Mouse (Mus musculus) forebrain, embryonic 10.5 days (tissue): ENCODE data around the gene Gid8. TPM values are rescaled to one million over a fixed set of nuclear protein-coding genes. Genes with fewer than 3 reads are reported as not detected.

Experiments used
- DNase-seq: peaks from one replicate; pipeline ENCODE4 v3.0.0-alpha.2; 2017; ENCODE audit warnings: low spot score; ENCODE audit errors: extremely low spot score
- H3K27ac ChIP-seq: fragments of 300-500 bp; sonication (generic); 2 replicates; pipeline ENCODE4 v1.5.1; 2016; ENCODE audit warnings: mild to moderate bottlenecking
- H3K27me3 ChIP-seq: fragments of 300-500 bp; sonication (generic); 2 replicates; pipeline ENCODE4 v1.6.1; 2016; ENCODE audit warnings: mild to moderate bottlenecking; ENCODE audit not compliant: poor library complexity, severe bottlenecking
- H3K36me3 ChIP-seq: fragments of 300-500 bp; sonication (generic); replicated peaks from 2 replicates; pipeline ENCODE4 v1.6.1; 2016; ENCODE audit warnings: mild to moderate bottlenecking, moderate library complexity
- H3K4me1 ChIP-seq: fragments of 300-500 bp; sonication (generic); 2 replicates; pipeline ENCODE4 v1.6.1; 2016
- H3K4me3 ChIP-seq: fragments of 300-500 bp; sonication (generic); 2 replicates; pipeline ENCODE4 v1.5.1; 2016; ENCODE audit warnings: mild to moderate bottlenecking, moderate library complexity
- H3K9me3 ChIP-seq: fragments of 300-500 bp; sonication (generic); 2 replicates; pipeline ENCODE4 v1.6.1; 2016; ENCODE audit warnings: mild to moderate bottlenecking, moderate library complexity
- WGBS: fragments of 180-500 bp; shearing (Covaris S2); methylation state at CpG from one replicate; pipeline ENCODE4 v1.1.7; 2016; 5-methylcytosine and 5-hydroxymethylcytosine counted together
- polyA plus RNA-seq: library from polyadenylated mRNA; unstranded; fragments of >200 nt; fragmentation: Nextera tagmentation; extraction: Ambion mirVana; gene quantifications from 2 replicates; pipeline ENCODE4 v1.2.1, GENCODE M21; 2016

Gene Gid8
- polyA plus RNA-seq, 1 experiment from 2014 or later = 47.7 TPM

DNA sequence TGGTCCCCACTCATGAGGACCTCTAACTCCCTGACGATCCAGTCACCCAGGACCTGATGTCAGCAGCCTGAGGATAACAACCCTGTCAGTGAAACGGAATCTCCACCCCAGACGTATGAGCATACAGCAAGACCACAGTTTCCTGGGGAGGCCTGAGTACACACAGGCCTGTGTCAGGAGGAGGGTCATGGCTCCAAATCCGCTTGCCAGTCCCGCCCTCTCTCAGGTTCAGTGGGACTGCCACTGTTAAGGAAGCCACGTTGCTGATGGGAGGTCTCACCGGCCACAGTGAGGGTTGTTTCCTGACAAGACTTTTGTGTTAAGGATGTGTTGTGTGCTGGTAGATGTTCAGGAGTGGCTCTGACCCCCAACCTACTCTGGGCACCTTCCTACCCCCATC, 31.5 kb downstream of the Gid8 start:
- no peak overlapping the region for H3K27ac ChIP-seq
- 81% methylated on average over 7 of the region's 7 CpGs for WGBS
- no peak for DNase-seq
- no peak overlapping the region for H3K4me3 ChIP-seq
- H3K36me3 ChIP-seq = no peaks in the 10 kb centered on the region
- no peaks in the 10 kb centered on the region for H3K9me3 ChIP-seq
- peaks cover 8% of the 10 kb centered on the region for H3K4me1 ChIP-seq
- H3K27me3 ChIP-seq = no peaks in the 10 kb centered on the region

DNA sequence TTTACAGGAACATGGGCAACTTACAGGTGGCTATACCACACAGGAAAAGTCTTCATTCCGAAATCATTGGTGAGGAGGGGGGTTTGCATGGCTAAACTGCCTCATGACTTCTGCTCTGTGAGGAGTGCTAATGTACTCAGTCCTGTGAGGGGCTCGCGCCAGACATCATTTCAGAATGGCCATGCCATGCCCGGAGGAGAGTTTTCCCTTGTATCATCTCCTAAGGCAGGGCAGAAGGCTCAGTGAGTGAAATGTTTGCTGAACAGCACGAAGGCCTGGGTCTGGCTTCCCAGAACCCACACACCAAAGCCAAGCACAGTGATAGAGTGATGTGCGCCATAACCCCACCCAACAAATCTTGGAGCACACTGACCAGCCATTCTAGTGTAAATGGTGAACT, 32.9 kb downstream of the Gid8 start:
- no peaks in the 10 kb centered on the region for H3K9me3 ChIP-seq
- H3K4me3 ChIP-seq = no peak overlapping the region
- peaks cover 16% of the 10 kb centered on the region for H3K4me1 ChIP-seq
- no peaks in the 10 kb centered on the region for H3K36me3 ChIP-seq
- H3K27me3 ChIP-seq = no peaks in the 10 kb centered on the region
- H3K27ac ChIP-seq = no peak overlapping the region
- WGBS = 88% methylated on average over 6 of the region's 6 CpGs
- DNase-seq = no peak

DNA sequence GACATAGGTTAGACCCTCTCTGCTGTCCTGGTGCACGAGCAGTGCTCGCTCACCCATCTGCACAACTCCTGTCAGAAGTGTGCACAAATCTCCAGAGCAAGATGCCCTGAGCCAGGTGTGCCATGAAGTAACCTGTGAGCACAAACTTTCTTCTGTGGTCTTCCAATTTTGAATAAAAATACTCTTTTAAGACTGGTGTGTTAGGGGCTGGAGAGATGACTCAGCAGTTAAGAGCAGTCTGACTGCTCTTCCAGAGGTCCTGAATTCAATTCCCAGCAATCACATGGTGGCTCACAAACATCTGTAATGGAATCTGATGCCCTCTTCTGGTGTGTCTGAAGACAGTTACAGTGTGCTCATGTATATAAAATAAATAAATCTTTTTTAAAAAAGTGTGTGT, 33.4 kb downstream of the Gid8 start:
- DNase-seq = no peak
- Histone ChIP-seq H3K9me3 (no peaks in the 10 kb centered on the region), H3K4me1 (peaks cover 16% of the 10 kb centered on the region), H3K27me3 (no peaks in the 10 kb centered on the region), H3K4me3 (no peak overlapping the region), H3K27ac (no peak overlapping the region), H3K36me3 (no peaks in the 10 kb centered on the region)
- 84% methylated on average over 2 of the region's 2 CpGs for WGBS

DNA sequence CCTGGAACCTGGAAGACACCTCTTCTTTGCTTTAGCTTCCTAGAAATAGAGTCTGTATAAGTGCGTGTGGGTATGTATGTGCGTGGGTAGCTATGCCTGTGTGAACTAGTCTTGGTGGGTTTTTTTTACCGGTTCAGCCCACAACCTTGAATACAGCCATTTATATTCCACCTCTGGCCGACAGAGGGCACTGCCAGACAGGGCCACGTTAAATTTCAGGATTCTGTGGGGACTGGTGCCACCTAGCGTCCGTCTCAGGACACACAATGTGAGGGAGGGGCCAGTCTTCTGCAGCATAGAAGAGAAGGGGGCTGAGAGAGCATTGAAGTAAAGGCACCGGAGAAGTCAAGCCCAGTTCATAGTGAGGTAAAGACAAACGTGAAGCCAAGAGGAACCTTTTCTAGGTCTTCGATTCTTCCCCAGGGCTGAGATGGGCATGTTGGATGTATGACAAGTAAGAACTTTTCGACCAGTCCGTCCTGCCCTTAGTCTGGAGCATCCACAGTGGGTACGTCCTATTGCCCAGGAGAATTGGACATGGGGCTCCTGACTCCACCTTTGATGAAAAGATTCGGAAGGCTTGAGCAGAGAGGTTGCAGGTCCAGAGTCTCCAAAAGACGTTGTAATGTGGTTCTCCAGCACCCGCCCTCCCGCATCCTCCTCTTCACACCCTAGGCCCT, 35.5 kb downstream of the Gid8 start:
- Histone ChIP-seq H3K9me3 (no peaks in the 10 kb centered on the region), H3K36me3 (no peaks in the 10 kb centered on the region), H3K4me1 (peaks cover 15% of the 10 kb centered on the region), H3K4me3 (no peak overlapping the region), H3K27me3 (peaks cover 11% of the 10 kb centered on the region; the same call in 1 of the 2 replicates), H3K27ac (no peak overlapping the region)
- peak; percentile 84 for DNase-seq
- WGBS = 39% methylated on average over 17 of the region's 17 CpGs

DNA sequence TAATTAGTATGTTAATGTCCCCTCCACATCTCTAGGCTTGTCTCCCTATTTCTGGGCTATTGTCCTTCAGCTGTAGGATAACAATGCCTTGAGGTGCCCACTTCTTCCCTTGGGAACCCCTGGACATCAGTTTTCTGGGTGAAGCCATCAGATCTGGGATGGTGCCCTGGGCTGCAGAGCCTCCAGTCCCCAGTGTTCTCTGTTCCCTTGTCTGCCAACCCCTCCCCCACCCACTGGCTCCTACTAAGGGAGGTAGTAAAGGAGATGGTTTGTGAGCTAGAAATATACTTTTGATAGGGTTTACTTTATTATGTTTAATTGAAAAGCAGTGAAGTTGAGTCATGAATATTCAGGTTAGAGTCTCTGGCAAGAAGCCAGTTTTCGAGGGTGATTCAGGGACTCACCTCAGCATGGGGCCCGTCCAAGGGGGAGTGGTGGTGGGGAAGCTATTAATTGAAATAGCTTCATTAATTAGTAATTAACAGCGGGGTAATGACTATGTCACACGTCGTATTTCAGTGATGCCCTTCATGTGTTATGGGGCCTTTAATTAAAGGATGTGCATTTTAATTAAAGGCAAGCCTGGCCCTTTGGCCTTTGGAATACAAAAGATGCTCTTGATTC, 36.8 kb downstream of the Gid8 start:
- no peaks in the 10 kb centered on the region for H3K9me3 ChIP-seq
- 34% methylated on average over 5 of the region's 5 CpGs for WGBS
- H3K36me3 ChIP-seq = no peaks in the 10 kb centered on the region
- peaks cover 11% of the 10 kb centered on the region; the same call in 1 of the 2 replicates for H3K27me3 ChIP-seq
- no peak overlapping the region for H3K27ac ChIP-seq
- DNase-seq = no peak
- H3K4me3 ChIP-seq = no peak overlapping the region
- H3K4me1 ChIP-seq = peaks cover 14% of the 10 kb centered on the region

DNA sequence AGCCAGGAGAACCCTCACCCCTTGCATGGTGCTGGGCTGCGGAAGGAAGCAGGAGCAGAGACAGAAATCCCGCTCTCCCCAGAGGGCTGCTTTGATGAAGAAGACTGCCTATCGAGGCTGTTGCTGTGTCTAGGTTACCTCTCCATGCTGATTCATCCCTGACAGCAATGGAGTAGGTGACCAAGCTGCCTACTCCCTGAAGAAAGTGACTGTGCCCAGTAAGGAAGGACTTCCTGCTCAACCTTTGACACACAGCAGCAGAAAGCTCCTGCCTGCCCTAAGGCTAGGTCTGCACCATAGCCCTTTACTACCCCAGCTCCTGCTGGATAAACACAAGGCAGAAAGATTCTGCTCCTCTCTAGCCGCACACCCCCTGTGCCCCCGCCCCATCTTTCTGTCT, 39.0 kb downstream of the Gid8 start:
- H3K9me3 ChIP-seq = no peaks in the 10 kb centered on the region
- 53% methylated on average over 5 of the region's 5 CpGs for WGBS
- peaks cover 11% of the 10 kb centered on the region; the same call in 1 of the 2 replicates for H3K27me3 ChIP-seq
- H3K27ac ChIP-seq = no peak overlapping the region
- DNase-seq = no peak
- H3K4me3 ChIP-seq = no peak overlapping the region
- H3K36me3 ChIP-seq = no peaks in the 10 kb centered on the region
- H3K4me1 ChIP-seq = peaks cover 14% of the 10 kb centered on the region

DNA sequence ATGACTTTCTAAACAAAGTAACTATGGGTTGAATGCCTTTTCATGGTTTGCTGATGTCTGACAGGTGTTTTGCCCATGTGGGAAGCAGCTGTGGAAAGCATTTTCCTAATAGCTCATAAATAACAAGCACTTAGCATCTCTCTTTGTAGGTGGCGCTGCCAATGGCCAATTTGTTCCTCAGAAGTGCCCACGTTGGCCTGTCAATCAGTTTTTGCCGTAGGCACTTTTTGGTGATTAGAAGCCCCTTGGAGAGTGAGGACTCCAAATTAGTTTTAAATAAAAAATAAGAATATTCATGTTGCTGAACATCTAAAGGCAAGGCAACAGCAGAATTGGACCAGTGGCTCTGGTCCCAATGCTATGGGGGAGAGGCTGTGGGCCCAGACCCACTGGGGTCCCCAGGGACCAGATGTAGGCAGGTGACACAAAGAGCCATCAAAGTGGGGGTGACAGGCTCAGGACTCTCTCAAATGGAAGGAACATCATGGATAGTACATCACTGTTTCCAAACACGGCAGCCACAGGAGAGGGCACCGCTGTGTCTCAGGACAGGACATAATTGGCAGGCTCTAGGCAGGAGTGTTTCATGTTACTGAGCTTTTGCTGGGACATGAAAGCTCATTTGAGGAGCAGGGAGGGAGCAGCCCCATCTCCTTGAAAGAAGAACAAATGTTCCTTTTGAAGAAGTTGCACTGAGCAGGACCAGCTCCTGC, 45.2 kb downstream of the Gid8 start:
- no peaks in the 10 kb centered on the region for H3K9me3 ChIP-seq
- peaks cover 11% of the 10 kb centered on the region; the same call in 1 of the 2 replicates for H3K27me3 ChIP-seq
- no peak overlapping the region for H3K4me3 ChIP-seq
- no peak overlapping the region for H3K27ac ChIP-seq
- WGBS = 80% methylated on average over 5 of the region's 5 CpGs
- no peak for DNase-seq
- H3K4me1 ChIP-seq = peaks cover 14% of the 10 kb centered on the region
- no peaks in the 10 kb centered on the region for H3K36me3 ChIP-seq

DNA sequence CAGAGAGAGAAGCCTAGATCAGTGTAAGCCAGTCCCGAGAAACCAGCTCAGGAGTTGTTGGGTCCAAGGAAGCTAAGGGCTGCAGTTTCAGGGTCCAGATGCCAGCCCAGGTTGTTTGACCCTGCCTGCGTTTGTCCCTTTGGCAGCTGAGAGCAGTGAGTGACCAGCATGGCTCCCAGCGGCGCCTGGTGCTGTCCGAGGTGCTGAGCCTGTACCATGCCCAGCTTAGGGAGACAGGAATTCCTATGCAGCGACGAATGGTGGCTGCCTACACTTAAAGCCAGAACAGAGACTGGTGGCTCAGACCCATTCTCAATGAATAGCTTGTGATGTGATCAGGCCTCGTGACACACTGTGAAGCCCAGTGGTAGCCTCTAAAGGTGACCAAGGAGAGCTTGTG, 46.0 kb downstream of the Gid8 start:
- peak; percentile 68 for DNase-seq
- Histone ChIP-seq H3K27me3 (peaks cover 11% of the 10 kb centered on the region; the same call in 1 of the 2 replicates), H3K9me3 (no peaks in the 10 kb centered on the region), H3K4me1 (peaks cover 14% of the 10 kb centered on the region), H3K36me3 (no peaks in the 10 kb centered on the region), H3K27ac (no peak overlapping the region), H3K4me3 (no peak overlapping the region)
- 3% methylated on average over 8 of the region's 8 CpGs for WGBS

DNA sequence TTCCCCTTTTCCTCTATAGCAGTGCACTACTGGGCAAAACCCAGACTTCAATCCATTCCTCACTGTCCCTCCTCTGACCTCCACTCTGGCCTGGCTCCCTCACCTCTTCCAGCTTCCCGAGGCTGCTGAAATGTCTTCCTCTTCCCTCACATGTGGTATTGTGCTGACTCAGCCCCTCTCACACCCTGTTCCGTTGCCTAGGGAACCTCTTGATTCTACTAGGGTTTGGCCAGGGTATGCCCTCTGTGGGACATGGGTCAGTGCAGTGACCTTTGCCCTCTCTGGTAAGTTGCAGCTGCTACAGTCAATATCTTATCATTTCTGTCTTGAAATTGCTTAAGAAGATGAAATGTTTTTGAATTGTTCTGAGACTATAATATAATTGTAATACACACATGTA, 46.9 kb downstream of the Gid8 start:
- Histone ChIP-seq H3K4me1 (peaks cover 14% of the 10 kb centered on the region), H3K36me3 (no peaks in the 10 kb centered on the region), H3K9me3 (no peaks in the 10 kb centered on the region), H3K4me3 (no peak overlapping the region), H3K27ac (no peak overlapping the region), H3K27me3 (peaks cover 11% of the 10 kb centered on the region; the same call in 1 of the 2 replicates)
- 32% methylated on average over 2 of the region's 2 CpGs for WGBS
- no peak for DNase-seq

DNA sequence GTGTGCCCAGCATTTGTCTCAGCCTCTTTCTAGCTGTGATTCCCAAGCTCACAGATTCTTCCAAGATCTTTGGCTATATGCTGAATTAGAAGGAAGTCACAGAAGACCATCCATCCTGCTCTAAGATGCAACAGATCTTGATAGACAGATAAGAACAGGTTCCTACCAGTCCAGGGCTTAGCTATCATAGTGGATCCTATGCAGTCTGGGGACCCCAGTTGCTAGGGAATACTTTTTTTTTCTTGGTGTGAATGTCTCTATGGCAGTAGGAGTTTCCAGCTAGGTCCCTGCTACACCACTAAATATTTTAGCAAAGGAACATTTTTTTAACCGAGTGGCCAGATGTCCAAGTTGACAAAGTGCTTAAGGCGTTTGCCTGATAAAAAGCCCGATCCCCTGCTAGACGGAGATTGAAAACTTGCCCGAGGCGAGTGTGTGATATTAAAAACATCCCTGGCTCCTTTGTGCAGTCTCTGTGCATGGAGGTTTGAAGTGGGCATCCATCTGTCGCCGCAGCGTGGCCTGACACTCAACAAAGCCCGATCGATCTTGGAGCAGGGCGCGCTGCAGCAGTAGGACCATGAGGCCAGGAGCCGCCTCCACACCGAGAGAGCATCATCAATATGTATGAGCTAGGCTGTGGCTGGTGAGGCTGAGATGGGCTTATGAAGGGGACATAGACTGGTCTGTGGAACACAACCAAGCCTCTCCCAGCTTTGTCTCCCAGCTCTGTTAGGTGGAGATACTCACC, 48.8 kb downstream of the Gid8 start:
- 64% methylated on average over 15 of the region's 15 CpGs for WGBS
- no peak overlapping the region for H3K4me3 ChIP-seq
- H3K27ac ChIP-seq = no peak overlapping the region; the same call in 1 of the 2 replicates
- H3K36me3 ChIP-seq = no peaks in the 10 kb centered on the region
- peaks cover 11% of the 10 kb centered on the region; the same call in 1 of the 2 replicates for H3K27me3 ChIP-seq
- DNase-seq = no peak
- H3K9me3 ChIP-seq = no peaks in the 10 kb centered on the region
- peaks cover 14% of the 10 kb centered on the region for H3K4me1 ChIP-seq

DNA sequence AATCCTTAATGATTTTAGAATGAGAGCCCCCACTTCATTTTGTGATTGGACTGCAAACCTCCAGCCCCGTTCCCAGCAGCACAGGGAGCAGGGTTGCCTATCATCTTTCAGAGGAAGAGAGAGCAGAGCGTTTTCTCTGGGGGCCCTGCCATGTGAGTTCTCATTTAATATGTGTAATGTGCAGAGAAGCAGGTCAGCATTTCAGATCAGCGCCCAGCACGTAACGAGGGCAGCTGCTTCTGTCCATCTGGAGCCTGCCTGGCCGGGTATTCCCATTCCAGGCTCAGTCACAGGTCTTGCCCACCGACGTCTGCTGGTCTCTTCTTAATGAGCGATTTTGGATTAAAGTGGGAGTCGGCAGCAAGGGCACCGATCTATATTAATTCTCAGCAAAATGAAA, 55.1 kb downstream of the Gid8 start:
- Histone ChIP-seq H3K4me1 (no peaks in the 10 kb centered on the region), H3K36me3 (no peaks in the 10 kb centered on the region), H3K27me3 (no peaks in the 10 kb centered on the region), H3K4me3 (no peak overlapping the region), H3K9me3 (no peaks in the 10 kb centered on the region), H3K27ac (no peak overlapping the region)
- WGBS = 81% methylated on average over 11 of the region's 11 CpGs
- DNase-seq = no peak

DNA sequence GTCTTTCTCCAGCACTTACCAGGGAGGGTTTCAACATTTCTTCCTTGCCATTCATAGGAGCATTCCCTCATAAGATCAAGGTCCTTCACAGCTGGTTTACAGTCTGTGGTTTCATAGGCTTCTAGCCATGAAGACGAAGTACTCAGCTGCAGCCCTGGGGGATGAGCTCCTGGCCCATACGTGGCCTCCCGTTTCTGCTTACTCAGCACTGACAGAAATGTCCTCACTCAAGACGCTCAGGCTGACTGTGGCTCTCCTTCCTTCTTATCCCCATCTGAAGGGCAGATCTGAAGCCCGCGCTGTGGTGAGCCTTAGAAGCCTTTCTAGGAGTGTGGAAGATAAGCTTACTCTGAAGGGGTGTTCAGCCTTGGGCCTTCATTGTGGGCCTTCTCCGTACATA, 55.8 kb downstream of the Gid8 start:
- WGBS = 87% methylated on average over 7 of the region's 7 CpGs
- no peaks in the 10 kb centered on the region for H3K36me3 ChIP-seq
- no peaks in the 10 kb centered on the region for H3K4me1 ChIP-seq
- no peak overlapping the region for H3K4me3 ChIP-seq
- H3K27me3 ChIP-seq = 0 out of 2 replicates have a peak, but pooled peaks cover 3% of the 10 kb centered on the region
- no peak for DNase-seq
- H3K27ac ChIP-seq = no peak overlapping the region
- H3K9me3 ChIP-seq = no peaks in the 10 kb centered on the region
